Mouse (Mus musculus) intestine, postnatal 0 days (tissue): ENCODE data around the gene Zfp318. TPM values are rescaled to one million over a fixed set of nuclear protein-coding genes. Genes with fewer than 3 reads are reported as not detected.

Source experiments
- ATAC-seq: fragments of 200-750 bp; cut with Nextera tagmentation; 2 replicates; pipeline ENCODE4 v1.8.0; 2017; ENCODE audit warnings: mild to moderate bottlenecking, moderate TSS enrichment, moderate library complexity
- H3K27ac ChIP-seq: fragments of 300-500 bp; sonication (generic); 2 replicates; pipeline ENCODE4 v1.5.1; 2014; ENCODE audit warnings: mild to moderate bottlenecking, low read depth, low read length, moderate library complexity
- H3K27me3 ChIP-seq: fragments of 300-500 bp; sonication (generic); replicated peaks from 2 replicates; pipeline ENCODE4 v1.6.1; 2014; ENCODE audit warnings: low read length, mixed read lengths; ENCODE audit not compliant: control insufficient read depth, insufficient read depth
- H3K36me3 ChIP-seq: fragments of 300-500 bp; sonication (generic); 2 replicates; pipeline ENCODE4 v1.6.1; 2014; ENCODE audit warnings: mild to moderate bottlenecking, moderate library complexity; ENCODE audit not compliant: control insufficient read depth, insufficient read depth
- H3K4me1 ChIP-seq: fragments of 300-500 bp; sonication (generic); replicated peaks from 2 replicates; pipeline ENCODE4 v1.6.1; 2014; ENCODE audit warnings: antibody characterized with exemption, low read length, mixed read lengths; ENCODE audit not compliant: control insufficient read depth, insufficient read depth
- H3K4me2 ChIP-seq: fragments of 300-500 bp; sonication (generic); replicated peaks from 2 replicates; pipeline ENCODE4 v1.6.1; 2014; ENCODE audit warnings: low read depth, mild to moderate bottlenecking, moderate library complexity
- H3K4me3 ChIP-seq: fragments of 300-500 bp; sonication (generic); 2 replicates; pipeline ENCODE4 v1.5.1; 2014; ENCODE audit warnings: low read depth, low read length
- H3K9ac ChIP-seq: fragments of 300-500 bp; sonication (generic); 2 replicates; pipeline ENCODE4 v1.6.1; 2014; ENCODE audit warnings: mild to moderate bottlenecking, low read depth, low read length
- H3K9me3 ChIP-seq: fragments of 300-500 bp; sonication (generic); 2 replicates; pipeline ENCODE4 v1.6.1; 2016; ENCODE audit warnings: mixed run types; ENCODE audit not compliant: control insufficient read depth
- CTCF ChIP-seq: sonication (generic); IDR thresholded peaks from 2 replicates; pipeline ENCODE4 v1.5.1; 2016; ENCODE audit warnings: low read depth, mild to moderate bottlenecking, control low read depth, antibody characterized with exemption, moderate library complexity
- WGBS: fragments of 180-500 bp; shearing (Covaris S2); extraction: QIAGEN DNeasy Blood & Tissue Kit; methylation state at CpG from one replicate; pipeline ENCODE4 v1.1.7; 2014; 5-methylcytosine and 5-hydroxymethylcytosine counted together
- polyA plus RNA-seq: library from polyadenylated mRNA; unstranded; fragments of >200 nt; fragmentation: Nextera tagmentation; extraction: Ambion mirVana; gene quantifications from 2 replicates; pipeline ENCODE4 v1.2.1, GENCODE M21; 2015

The Zfp318 gene
- polyA plus RNA-seq, 1 experiment from 2014 or later: 2.2 TPM

DNA sequence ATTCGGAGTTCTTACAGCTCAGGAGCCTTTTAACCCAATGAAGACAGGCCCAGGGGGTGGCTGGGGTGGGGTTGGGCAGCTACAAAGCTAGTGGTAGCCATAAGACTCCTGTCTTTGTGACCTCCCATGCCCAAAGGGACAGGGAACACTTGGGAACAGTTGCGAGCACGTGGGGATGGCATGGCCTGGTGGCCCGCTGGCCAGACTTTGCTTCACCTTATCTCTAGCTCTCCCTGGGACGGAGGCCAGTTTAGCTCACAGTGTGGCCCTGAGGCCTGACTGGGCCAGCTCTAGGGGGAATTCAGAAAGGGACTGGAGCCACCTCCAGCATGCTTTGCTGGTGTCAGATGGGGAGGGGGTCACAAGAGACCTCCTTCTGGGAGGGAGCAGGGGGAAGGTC, 78.7 kb downstream of the Zfp318 start:
- no peak for TF ChIP-seq CTCF
- no peak for ATAC-seq
- no peak overlapping the region for H3K4me2 ChIP-seq
- peaks cover 30% of the 10 kb centered on the region for H3K27me3 ChIP-seq
- no peak overlapping the region for H3K27ac ChIP-seq
- H3K4me1 ChIP-seq: no peaks in the 10 kb centered on the region
- H3K36me3 ChIP-seq: no peaks in the 10 kb centered on the region
- H3K9ac ChIP-seq: no peak overlapping the region
- H3K9me3 ChIP-seq: no peaks in the 10 kb centered on the region
- no peak overlapping the region for H3K4me3 ChIP-seq
- 72% methylated on average over 5 of the region's 5 CpGs for WGBS

DNA sequence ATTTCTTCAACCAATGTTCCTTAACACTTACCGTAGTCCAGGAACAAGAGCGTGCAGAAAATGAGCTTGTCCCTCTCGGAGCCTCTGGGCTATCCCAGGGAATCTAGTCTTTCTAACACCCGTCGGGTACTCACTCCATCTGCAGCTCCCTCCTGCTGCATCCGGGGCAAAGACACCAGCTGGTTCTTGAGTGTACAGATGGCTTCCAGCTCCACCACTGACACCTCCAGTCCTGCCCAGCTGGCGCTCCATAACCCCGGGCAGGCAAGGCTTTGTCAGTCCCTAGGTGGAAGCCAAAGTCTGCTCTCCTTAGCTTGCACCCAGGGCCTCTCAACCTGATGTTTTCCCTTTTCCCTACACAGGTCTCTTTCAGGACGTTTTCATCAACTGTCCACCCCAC, 84.3 kb downstream of the Zfp318 start:
- Histone ChIP-seq H3K4me1 (no peaks in the 10 kb centered on the region), H3K4me3 (no peak overlapping the region), H3K27me3 (no peaks in the 10 kb centered on the region; the same call in 1 of the 2 replicates), H3K9ac (no peak overlapping the region), H3K9me3 (no peaks in the 10 kb centered on the region), H3K27ac (no peak overlapping the region), H3K36me3 (no peaks in the 10 kb centered on the region), H3K4me2 (no peak overlapping the region)
- WGBS: 74% methylated on average over 9 of the region's 9 CpGs
- no peak for TF ChIP-seq CTCF
- ATAC-seq: no peak

Other genes with a start within 250 kb of the Zfp318 start
- 4.7 and 5.1 TPM in 2 replicates for gene Rsph9, start 239.5 kb upstream of the Zfp318 start, polyA plus RNA-seq
- gene Mad2l1bp, start 230.2 kb upstream of the Zfp318 start, polyA plus RNA-seq: 38.1 and 40.2 TPM in 2 replicates
- 22.2 and 28.3 TPM in 2 replicates for gene Gtpbp2, start 222.7 kb upstream of the Zfp318 start, polyA plus RNA-seq
- 4.7 and 5.7 TPM in 2 replicates for gene Polh, start 181.1 kb upstream of the Zfp318 start, polyA plus RNA-seq
- 7.7 and 8.2 TPM in 2 replicates for gene Xpo5, start 180.9 kb upstream of the Zfp318 start, polyA plus RNA-seq
- gene Polr1c, start 135.7 kb upstream of the Zfp318 start, polyA plus RNA-seq: 32.1 and 32.3 TPM in 2 replicates
- gene Yipf3, start 135.7 kb upstream of the Zfp318 start, polyA plus RNA-seq: 111 and 119 TPM in 2 replicates
- 0.42 and 0.44 TPM in 2 replicates for gene Lrrc73, start 130.2 kb upstream of the Zfp318 start, polyA plus RNA-seq
- gene Tjap1, start 100.7 kb upstream of the Zfp318 start, polyA plus RNA-seq: 29.3 and 34.6 TPM in 2 replicates
- 0.33 and 0.42 TPM in 2 replicates for gene Dlk2, start 86.3 kb upstream of the Zfp318 start, polyA plus RNA-seq
- gene Abcc10, start 55.4 kb upstream of the Zfp318 start, polyA plus RNA-seq: 5.4 and 6.2 TPM in 2 replicates
- gene Crip3, start 45.2 kb downstream of the Zfp318 start, polyA plus RNA-seq: 0.12 TPM in 1 of 2 replicates, not detected in the other
- gene Slc22a7, start 54.7 kb downstream of the Zfp318 start, polyA plus RNA-seq: not detected in 2 replicates
- 0.09 and 0.16 TPM in 2 replicates for gene Ttbk1, start 103.9 kb downstream of the Zfp318 start, polyA plus RNA-seq
- 10.9 and 11.1 TPM in 2 replicates for gene Dnph1, start 113.0 kb downstream of the Zfp318 start, polyA plus RNA-seq
- 1.3 and 2.0 TPM in 2 replicates for gene Cul9, start 162.7 kb downstream of the Zfp318 start, polyA plus RNA-seq
- gene Srf, start 172.4 kb downstream of the Zfp318 start, polyA plus RNA-seq: 5.1 and 5.2 TPM in 2 replicates
- gene Ptk7, start 245.8 kb downstream of the Zfp318 start, polyA plus RNA-seq: 13.7 and 14.7 TPM in 2 replicates